Mouse (Mus musculus): ENCODE data around the gene 4930451I11Rik.

The 4930451I11Rik gene

GRCm38 (mm10) chr7:126833294-126833693, 1.9 kb upstream of the 4930451I11Rik start:
- DNase-seq (ENCODE audit: low read depth): no peak

GRCm38 (mm10) chr7:126832036-126832598, 678 bp upstream of the 4930451I11Rik start:
- DNase-seq (ENCODE audit: low read depth): peak; percentile 74

DNA sequence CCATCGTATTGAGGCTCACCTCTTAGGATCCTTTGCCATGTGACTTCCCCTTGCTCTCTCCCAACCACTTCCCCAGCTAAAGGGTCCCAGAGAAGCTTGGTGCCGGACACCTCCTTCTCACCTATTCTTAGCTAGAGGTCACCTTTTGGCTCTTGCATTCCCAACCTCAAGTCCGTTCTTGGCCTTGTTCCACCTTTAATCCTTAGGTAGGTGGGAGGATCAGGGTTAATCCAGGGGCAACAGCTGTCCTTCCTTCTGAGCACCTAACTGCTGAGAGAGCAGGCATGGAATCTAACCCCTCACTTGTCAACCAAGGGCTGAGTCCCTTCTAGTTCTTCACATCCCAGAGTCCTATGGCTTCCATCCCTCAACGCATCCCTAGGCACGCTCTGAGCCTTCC, 5.5 kb downstream of the 4930451I11Rik start:
- DNase-seq (ENCODE audit: low read depth): no peak

DNA sequence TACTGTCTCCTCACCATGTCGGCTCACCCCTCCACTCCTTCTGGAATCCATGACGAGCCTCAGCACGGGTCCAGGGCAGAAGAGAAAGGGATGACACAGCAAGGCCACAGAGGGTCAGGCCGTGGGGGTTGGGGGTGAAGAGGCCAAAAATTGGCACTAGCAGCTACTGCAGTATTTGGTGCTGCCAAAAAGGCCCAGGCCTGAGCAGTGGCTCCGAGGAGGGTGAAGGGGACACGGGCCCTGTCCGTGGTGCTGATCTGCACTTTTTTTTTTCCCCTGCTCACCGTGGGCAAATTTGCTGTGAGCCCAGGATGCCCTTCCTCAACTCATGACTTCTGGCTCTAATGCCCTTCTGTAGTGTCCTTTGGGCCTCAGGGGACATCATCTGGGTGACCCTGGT, 6.0 kb downstream of the 4930451I11Rik start:
- no peak for DNase-seq (ENCODE audit: low read depth)

DNA sequence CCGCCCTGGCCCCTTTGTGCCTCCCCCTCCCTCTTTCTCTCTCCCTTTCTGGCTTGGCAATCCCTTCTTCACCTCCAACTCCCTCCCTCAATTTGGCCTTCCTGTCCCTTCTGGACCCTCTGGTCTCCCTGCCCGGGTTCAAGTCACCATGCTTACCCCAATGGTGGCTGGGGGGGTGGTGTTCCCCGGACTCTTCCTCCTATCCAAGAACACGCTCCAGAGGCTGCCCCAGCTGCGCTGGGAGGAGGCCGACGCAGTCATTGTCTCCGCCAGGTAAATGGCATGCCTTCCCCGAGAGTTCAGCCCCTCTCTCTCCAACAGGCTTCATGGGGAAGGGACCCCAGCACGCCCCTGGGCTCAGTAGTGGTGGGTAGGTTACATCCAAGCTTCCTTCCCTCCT, 7.5 kb downstream of the 4930451I11Rik start:
- DNase-seq (ENCODE audit: low read depth): no peak

DNA sequence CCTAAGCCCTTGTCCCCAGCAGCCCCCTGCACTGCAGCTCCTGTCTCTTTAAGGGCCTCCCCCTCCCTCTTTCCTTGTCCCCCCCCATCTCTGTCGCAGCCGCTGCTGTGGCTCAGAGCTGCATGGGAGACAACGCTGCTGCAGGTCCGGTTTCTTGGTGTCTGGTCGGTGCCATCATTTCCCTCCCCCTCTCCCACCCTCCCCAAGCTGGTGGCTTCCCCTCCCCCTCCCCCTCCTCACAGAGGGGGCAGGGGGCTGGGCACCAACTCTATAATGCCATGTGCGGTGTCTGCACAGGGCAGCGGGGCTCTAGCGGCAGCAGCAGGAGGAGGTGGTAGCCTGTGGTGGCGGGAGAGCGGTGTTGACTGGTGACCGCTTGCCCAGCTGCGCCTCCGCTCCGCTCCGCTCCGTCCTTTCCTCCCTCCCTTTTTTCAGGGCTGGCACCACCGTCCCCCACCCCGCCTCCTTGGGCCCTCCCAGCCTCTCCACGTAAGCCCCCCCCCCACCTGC, 8.2 kb downstream of the 4930451I11Rik start:
- no peak for DNase-seq (ENCODE audit: low read depth)

DNA sequence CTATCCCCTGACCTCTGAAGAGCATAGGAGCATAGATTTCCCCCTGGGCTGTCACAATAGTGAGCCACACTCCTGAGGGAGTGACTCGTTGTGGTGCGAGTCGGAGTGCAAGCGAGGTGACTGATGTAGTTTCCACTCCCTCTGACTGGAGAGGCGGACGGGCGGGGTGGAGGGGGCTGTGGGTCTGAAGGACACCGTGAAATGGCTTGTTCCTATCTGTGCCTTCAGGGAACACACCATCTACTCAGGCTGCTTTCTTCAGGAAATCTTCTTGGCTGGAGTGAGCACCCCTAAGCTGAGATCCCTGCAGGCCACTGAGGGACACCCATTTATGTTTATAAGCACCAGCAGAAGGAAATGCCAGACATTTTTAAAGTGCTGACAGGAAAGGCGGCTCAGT, 8.7 kb downstream of the 4930451I11Rik start:
- DNase-seq (ENCODE audit: low read depth): no peak

GRCm38 (mm10) chr7:126821835-126822511, 9.5 kb downstream of the 4930451I11Rik start:
- DNase-seq (ENCODE audit: low read depth): peak; percentile 71

GRCm38 (mm10) chr7:126818818-126819217, 12.6 kb downstream of the 4930451I11Rik start:
- no peak for DNase-seq (ENCODE audit: low read depth)

- no peak for DNase-seq (ENCODE audit: low read depth)
These were observed 13.8 kb downstream of the 4930451I11Rik start for GRCm38 (mm10) chr7:126817595-126817994.

GRCm38 (mm10) chr7:126816494-126816893, 14.9 kb downstream of the 4930451I11Rik start:
- no peak for DNase-seq (ENCODE audit: low read depth)

GRCm38 (mm10) chr7:126815726-126816222, 15.7 kb downstream of the 4930451I11Rik start:
- no peak for DNase-seq (ENCODE audit: low read depth)

- DNase-seq (ENCODE audit: low read depth): no peak
These were observed 21.6 kb downstream of the 4930451I11Rik start for GRCm38 (mm10) chr7:126809723-126810369.

DNA sequence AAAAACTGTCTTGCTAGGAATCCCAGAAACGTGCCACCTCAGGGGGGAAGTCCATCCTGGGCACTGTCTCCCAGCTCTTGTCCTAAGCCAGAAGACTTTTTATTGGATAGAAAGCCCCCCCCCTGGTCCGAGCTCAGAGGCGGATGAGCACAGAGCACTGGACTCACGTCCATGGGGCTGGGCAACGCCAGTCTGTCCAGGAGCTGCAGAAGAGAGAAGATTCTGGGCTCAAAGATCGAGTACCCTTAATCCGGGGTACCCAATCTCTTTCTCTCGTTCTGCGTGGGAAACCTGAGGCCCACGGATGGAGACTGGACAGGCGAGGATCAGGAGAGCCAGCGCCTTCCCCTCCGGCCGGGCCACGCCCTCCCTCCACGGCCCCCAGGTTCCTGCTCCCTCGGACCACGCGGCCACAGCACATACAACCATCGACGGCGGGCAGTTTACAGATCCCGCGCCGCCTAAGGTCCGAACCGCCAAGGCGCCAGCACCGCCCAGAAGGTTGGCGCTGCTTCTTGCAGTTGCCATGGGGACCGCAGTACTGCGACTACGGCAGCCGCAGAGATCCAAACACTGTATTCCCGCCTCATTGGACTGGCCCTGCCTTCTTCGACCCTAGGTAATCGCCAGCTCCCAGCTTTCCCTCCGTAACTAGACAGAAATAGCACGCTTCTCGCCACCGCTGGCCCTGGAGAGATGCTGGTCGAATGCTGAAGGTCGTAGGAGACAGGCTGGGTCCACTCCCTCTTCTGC, 22.6 kb downstream of the 4930451I11Rik start:
- peak; percentile 66 for DNase-seq (ENCODE audit: low read depth)

- no peak for DNase-seq (ENCODE audit: low read depth)
These were observed 24.0 kb downstream of the 4930451I11Rik start for GRCm38 (mm10) chr7:126807405-126807804.

DNA sequence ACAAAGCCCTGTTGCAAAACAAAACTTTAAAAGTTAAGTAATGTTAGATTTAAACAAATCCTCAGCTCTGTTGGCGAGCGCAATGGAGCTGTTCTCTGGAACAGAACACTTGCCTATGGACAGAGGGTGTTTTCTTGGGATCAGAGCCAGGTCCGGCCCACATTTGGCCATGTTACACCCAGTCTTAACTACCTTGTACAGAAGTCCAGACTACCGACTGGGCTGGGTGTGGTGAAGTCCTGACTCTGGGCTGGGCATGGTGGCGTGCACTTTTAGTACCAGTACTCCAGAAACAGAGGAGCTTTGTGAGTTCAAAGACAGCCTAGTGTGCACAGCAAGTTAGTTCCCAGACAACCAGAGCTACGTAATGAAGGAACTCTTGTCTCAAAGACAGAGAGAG, 24.5 kb downstream of the 4930451I11Rik start:
- no peak for DNase-seq (ENCODE audit: low read depth)

DNA sequence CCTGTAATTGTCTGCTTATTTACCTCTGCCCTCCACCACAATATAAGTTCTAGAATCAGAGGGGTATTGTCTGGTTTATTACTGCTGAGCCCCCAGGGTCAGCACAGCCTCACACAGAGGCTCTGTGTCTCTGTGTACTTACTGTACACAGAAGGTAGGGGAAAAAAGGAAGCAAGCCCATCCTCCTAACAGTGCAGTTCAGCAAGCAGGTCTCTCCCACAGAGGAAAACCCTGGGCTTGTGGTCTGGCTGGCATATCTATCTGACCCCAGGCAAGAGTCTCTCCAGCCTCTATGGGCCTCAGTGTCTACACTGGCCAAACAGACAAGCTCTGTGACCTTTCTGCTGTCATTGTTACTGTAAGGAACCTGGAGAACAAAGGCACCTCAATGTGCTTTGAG, 27.7 kb downstream of the 4930451I11Rik start:
- DNase-seq (ENCODE audit: low read depth): no peak

GRCm38 (mm10) chr7:126803181-126803580, 28.3 kb downstream of the 4930451I11Rik start:
- no peak for DNase-seq (ENCODE audit: low read depth)

- DNase-seq (ENCODE audit: low read depth): no peak
These were observed 29.1 kb downstream of the 4930451I11Rik start for GRCm38 (mm10) chr7:126802134-126802889.

DNA sequence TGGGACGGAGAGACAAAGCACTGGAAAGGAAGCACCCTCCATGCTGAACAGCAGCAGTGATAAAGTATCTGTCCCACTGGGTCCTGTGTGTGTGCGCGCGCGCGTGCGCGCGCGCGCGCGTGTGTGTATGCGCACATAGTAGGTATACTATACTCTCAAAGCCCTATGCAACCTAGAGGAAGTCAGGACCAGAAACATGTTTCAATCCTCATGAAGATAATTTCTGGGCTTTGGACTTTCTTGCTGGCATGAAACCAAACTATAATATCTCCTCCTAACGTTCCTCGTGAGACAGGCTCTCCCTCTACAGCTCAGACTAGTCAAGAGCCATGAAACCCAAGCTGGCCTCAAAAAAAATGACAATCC, 30.4 kb downstream of the 4930451I11Rik start:
- DNase-seq (ENCODE audit: low read depth): no peak

DNA sequence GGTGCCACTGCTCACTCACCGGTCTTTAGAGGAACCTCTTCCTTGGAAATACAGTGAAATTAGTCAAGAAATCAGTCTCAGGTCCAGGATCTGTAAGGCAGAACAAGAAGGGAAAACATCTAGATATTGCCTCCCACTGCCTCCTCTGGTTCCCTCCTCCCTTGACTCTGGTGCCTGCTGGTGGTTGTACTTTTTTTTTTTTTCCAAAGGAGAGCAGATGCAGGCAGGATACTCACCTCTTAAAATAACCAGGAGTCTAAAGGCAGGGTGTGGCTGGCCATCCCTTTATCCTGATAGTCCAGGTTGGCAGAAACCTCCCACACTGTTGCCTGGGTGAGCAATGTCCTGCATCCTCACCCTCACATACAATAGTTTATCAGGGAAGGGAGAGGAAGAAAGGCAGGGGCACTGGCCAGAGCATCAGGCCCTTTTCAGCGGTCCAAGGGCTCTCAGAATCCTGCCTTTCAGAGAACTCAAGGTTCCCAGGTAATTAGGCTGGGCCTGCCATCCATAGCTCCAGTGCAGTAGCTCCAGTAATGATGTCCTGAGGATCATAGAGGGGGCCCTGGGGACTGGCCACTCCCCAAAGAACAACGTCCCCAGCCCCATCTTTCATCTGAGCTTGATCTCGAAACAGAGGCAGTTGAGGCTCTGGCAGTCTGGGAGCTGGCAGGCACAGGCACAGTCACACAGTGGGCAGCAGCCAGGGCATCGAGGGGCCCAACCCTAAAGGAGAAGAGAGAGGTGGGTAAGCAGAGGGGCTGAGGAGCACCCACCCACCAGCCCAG, 31.0 kb downstream of the 4930451I11Rik start:
- DNase-seq (ENCODE audit: low read depth): no peak

Data from c-Kit-positive CD71-positive TER-119-negative erythroid progenitor cells, embryonic 14.5 days (primary cell).